Mouse (Mus musculus) liver, embryonic 16.5 days (tissue): ENCODE results near the gene Aes. TPM values are rescaled to one million over a fixed set of nuclear protein-coding genes. Genes with fewer than 3 reads are reported as not detected.

ENCODE experiments used
- ATAC-seq: fragments of 200-750 bp; cut with Nextera tagmentation; 2 replicates; pipeline ENCODE4 v1.8.0; 2017; ENCODE audit warnings: low read depth, mild to moderate bottlenecking, moderate number of reproducible peaks, moderate library complexity
- H3K27ac ChIP-seq: fragments of 300-500 bp; sonication (generic); 2 replicates; pipeline ENCODE4 v1.5.1; 2014; ENCODE audit warnings: mild to moderate bottlenecking, low read length
- H3K27me3 ChIP-seq: fragments of 300-500 bp; sonication (generic); 2 replicates; pipeline ENCODE4 v1.6.1; 2014; ENCODE audit warnings: low read depth, low read length, mixed read lengths; ENCODE audit not compliant: control insufficient read depth, insufficient read depth
- H3K36me3 ChIP-seq: fragments of 300-500 bp; sonication (generic); 2 replicates; pipeline ENCODE4 v1.6.1; 2014; ENCODE audit warnings: mild to moderate bottlenecking; ENCODE audit not compliant: control insufficient read depth, insufficient read depth
- H3K4me1 ChIP-seq: fragments of 300-500 bp; sonication (generic); 2 replicates; pipeline ENCODE4 v1.6.1; 2014; ENCODE audit warnings: low read depth, low read length, mixed read lengths; ENCODE audit not compliant: control insufficient read depth
- H3K4me2 ChIP-seq: fragments of 300-500 bp; sonication (generic); 2 replicates; pipeline ENCODE4 v1.6.1; 2014; ENCODE audit warnings: low read depth, low read length, mixed read lengths
- H3K4me3 ChIP-seq: fragments of 300-500 bp; sonication (generic); 2 replicates; pipeline ENCODE4 v1.5.1; 2014; ENCODE audit warnings: low read depth, mild to moderate bottlenecking, low read length
- H3K9ac ChIP-seq: fragments of 300-500 bp; sonication (generic); 2 replicates; pipeline ENCODE4 v1.6.1; 2014; ENCODE audit warnings: low read depth, low read length
- H3K9me3 ChIP-seq: fragments of 300-500 bp; sonication (generic); replicated peaks from 2 replicates; pipeline ENCODE4 v1.6.1; 2016; ENCODE audit warnings: low read length; ENCODE audit not compliant: control insufficient read depth
- WGBS: fragments of 180-500 bp; shearing (Covaris S2); extraction: QIAGEN DNeasy Blood & Tissue Kit; methylation state at CpG from one replicate; pipeline ENCODE4 v1.1.7; 2014; ENCODE audit not compliant: insufficient replicate concordance; 5-methylcytosine and 5-hydroxymethylcytosine counted together
- polyA plus RNA-seq: library from polyadenylated mRNA; unstranded; fragments of >200 nt; fragmentation: Nextera tagmentation; extraction: Ambion mirVana; gene quantifications from 2 replicates; pipeline ENCODE4 v1.2.1, GENCODE M21; 2015

Gene Aes
- polyA plus RNA-seq, 1 experiment from 2014 or later = 141 TPM

DNA sequence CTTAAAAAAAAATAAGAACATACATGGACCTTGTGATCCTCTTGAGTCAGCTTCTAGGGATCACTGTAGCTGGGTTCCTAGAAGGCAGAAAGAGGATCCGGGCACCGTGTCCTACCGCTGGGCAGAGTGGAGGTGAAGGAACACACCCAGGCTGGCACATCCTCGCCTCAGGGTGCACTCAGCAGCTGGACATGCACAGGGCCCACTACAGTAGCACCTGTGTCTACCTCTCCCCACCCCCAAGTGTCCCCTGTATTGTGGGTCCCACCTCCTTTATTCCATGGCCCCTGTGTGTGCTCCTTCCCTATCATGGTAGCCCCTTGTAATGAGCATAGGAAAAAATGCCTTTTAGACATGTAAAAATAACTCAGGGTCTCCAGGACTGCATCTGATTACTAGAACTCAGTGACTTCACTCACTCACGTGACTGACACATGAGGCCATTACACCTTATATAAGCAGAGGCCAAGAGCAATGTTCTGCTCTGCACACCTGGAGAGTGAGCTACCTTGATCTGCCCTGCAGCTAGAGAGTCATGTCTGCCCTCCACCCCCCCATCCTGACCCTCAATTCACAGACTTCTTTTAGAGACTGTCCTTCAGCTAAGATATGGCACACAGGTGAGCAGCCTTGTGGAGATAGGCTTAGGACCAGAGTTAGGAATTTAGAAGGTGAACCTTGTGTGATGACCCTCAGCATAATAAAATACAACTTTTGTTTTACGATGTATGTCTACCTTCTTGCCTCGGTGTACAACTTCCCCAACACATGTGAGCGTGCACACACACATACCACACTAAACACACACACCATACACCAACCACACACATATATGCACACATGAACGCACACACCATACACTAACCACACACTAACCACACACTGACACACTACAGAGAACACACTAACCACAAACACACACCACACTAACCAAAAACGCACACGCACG lies 45.0 kb downstream of the Aes start:
- H3K4me2 ChIP-seq = peak overlapping the region; percentile 86
- no peak for ATAC-seq
- WGBS = 54% methylated on average over 12 of the region's 12 CpGs
- H3K4me1 ChIP-seq = peaks cover 50% of the 10 kb centered on the region
- no peak overlapping the region for H3K27ac ChIP-seq
- H3K9ac ChIP-seq = peak overlapping the region; percentile 28; the same call in 1 of the 2 replicates
- H3K4me3 ChIP-seq = peak overlapping the region; percentile 78
- no peaks in the 10 kb centered on the region for H3K9me3 ChIP-seq
- H3K27me3 ChIP-seq = no peaks in the 10 kb centered on the region
- H3K36me3 ChIP-seq = no peaks in the 10 kb centered on the region

DNA sequence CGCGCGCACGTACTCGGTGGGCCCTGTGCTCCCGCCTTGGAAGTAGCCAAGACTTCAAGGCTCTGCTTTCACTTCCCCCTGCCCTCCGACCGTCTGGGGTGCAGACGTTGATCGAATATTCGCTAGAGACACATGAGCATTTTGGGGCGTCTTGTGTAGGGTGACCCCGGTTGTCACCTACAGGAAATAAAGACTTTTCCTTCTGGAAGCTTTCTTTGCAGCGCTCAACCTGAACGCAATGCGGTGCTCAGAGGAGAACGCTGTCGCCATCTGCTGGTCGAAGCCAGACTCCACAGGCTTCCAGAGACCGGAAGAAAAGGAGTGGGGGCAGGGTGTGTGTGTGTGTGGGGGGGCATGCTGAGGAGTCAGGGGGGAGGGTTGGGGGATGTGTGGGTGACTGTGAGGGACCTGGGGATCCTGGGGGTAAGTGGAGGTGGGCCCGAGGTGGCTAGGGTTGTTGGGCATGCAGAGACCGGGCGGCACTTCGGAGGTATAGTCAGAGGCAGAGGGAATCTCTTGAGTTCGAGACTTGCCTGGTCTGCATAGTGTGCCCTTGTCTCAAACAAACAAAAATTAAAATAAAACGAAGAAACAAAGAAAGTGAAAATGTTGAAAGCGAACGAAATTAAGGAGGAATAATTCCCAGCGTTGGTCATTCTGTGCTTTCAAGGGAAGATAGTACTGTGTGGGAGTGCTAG lies 45.8 kb downstream of the Aes start:
- H3K27me3 ChIP-seq = no peaks in the 10 kb centered on the region
- ATAC-seq = peak; percentile 14; the same call in 1 of the 2 replicates
- no peaks in the 10 kb centered on the region for H3K9me3 ChIP-seq
- 9% methylated on average over 29 of the region's 29 CpGs for WGBS
- H3K4me3 ChIP-seq = peak overlapping the region; percentile 78
- peak overlapping the region; percentile 46 for H3K9ac ChIP-seq
- no peaks in the 10 kb centered on the region for H3K36me3 ChIP-seq
- H3K4me1 ChIP-seq = peaks cover 47% of the 10 kb centered on the region
- peak overlapping the region; percentile 93 for H3K27ac ChIP-seq
- peak overlapping the region; percentile 86 for H3K4me2 ChIP-seq

GRCm38 (mm10) chr10:81605666-81605973 lies 46.3 kb downstream of the Aes start:
- no peak for ATAC-seq
- Histone ChIP-seq H3K27ac (peak overlapping the region; percentile 93), H3K4me2 (peak overlapping the region; percentile 86), H3K27me3 (no peaks in the 10 kb centered on the region), H3K4me3 (peak overlapping the region; percentile 78), H3K4me1 (peaks cover 42% of the 10 kb centered on the region), H3K9ac (peak overlapping the region; percentile 46), H3K36me3 (no peaks in the 10 kb centered on the region), H3K9me3 (no peaks in the 10 kb centered on the region)
- WGBS = 2% methylated on average over 14 of the region's 14 CpGs

DNA sequence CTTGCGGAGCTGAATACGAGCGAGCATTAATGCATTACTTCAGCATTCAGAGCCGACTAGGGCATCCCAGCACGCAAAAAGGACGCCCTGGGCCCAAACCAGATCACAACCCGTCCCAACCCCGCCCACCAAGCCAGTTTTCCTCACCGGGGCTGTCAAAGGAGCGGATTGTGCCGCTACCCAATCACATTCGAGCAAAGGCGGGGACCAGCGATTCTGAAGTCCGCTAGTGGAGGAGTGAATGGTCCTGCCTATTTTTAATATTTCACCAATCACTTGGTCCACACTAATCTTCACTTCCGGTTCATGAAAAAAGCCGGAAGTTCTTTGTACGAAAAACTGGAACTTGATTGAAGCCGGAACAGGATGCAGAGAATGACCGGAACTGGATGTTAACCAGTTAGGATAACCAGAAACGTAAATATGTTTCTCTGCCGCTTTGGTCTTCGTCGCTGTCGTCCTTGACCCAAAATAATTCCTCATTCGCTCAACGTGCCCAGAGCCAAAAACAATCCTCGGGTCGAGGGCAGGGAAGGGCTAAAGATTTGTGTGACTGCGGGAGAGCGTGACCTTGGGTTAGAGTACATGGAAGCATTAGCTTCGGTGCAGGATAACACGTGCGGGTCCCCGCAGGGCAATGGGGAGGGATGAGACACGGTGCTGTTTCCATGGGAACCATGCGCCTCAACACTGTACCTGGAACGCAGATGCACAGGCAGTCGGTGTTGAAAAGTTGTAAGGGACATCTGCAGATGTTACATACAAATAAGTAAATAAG lies 46.9 kb downstream of the Aes start, which contains the start of gene BC025920:
Gene BC025920 (plus strand): TSS at position 297 of the 778 bp plus-strand sequence.
- peak; percentile 93 for ATAC-seq
- WGBS = 2% methylated on average over 39 of the region's 39 CpGs
- H3K27me3 ChIP-seq = no peaks in the 10 kb centered on the region
- peak within 1 kb of the TSS; percentile 93 for H3K27ac ChIP-seq
- H3K4me1 ChIP-seq = peaks cover 37% of the 10 kb centered on the region
- H3K9ac ChIP-seq = peak within 1 kb of the TSS; percentile 72
- no peaks in the 10 kb centered on the region for H3K36me3 ChIP-seq
- H3K4me2 ChIP-seq = peak within 1 kb of the TSS; percentile 86
- peak within 1 kb of the TSS; percentile 78 for H3K4me3 ChIP-seq
- H3K9me3 ChIP-seq = no peaks in the 10 kb centered on the region

- WGBS = 67% methylated on average over 1 of the region's 1 CpGs
- ATAC-seq = no peak
- Histone ChIP-seq H3K4me3 (no peak overlapping the region), H3K4me1 (peaks cover 21% of the 10 kb centered on the region), H3K27ac (no peak overlapping the region), H3K27me3 (no peaks in the 10 kb centered on the region), H3K36me3 (no peaks in the 10 kb centered on the region), H3K9me3 (no peaks in the 10 kb centered on the region), H3K9ac (no peak overlapping the region), H3K4me2 (no peak overlapping the region)
Observed at GRCm38 (mm10) chr10:81608308-81608707, 49.0 kb downstream of the Aes start.

GRCm38 (mm10) chr10:81612779-81613178 lies 53.5 kb downstream of the Aes start:
- no peak overlapping the region for H3K4me2 ChIP-seq
- 50% methylated on average over 3 of the region's 3 CpGs for WGBS
- no peak for ATAC-seq
- H3K4me3 ChIP-seq = no peak overlapping the region
- no peaks in the 10 kb centered on the region for H3K27me3 ChIP-seq
- no peak overlapping the region for H3K9ac ChIP-seq
- no peaks in the 10 kb centered on the region for H3K9me3 ChIP-seq
- no peaks in the 10 kb centered on the region for H3K36me3 ChIP-seq
- H3K27ac ChIP-seq = no peak overlapping the region
- no peaks in the 10 kb centered on the region for H3K4me1 ChIP-seq

DNA sequence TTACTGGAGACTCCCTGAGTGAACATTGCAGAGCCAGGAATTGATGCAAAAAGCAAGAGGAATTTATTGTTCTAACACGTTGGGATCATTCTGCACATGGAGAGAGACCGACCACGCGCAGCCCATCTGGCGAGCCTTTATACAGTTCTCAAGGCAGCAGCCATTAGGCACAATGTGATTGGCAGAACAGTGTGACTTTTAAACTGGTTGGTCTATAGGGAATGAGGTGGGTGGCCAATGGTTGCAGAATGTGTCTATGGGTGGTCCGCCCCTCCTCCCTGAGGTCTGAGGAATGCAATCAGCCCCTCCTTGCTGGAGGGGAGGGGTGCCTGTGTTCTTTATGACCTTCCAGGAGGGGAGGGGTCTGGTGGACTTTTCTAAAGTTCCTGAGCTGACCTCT lies 56.2 kb downstream of the Aes start:
- no peak for ATAC-seq

More for the DNA sequence above, 56.2 kb downstream of the Aes start:
- H3K4me3 ChIP-seq = no peak overlapping the region
- H3K9me3 ChIP-seq = no peaks in the 10 kb centered on the region
- WGBS = 68% methylated on average over 6 of the region's 6 CpGs
- H3K4me2 ChIP-seq = no peak overlapping the region
- no peaks in the 10 kb centered on the region for H3K36me3 ChIP-seq
- no peak overlapping the region for H3K9ac ChIP-seq
- H3K4me1 ChIP-seq = no peaks in the 10 kb centered on the region; the same call in 1 of the 2 replicates
- no peak overlapping the region for H3K27ac ChIP-seq
- no peaks in the 10 kb centered on the region for H3K27me3 ChIP-seq
